Mouse (Mus musculus): ENCODE measurements around the gene Sh3bp2. TPM values are rescaled to one million over a fixed set of nuclear protein-coding genes. Genes with fewer than 3 reads are reported as not detected.
"Not testable (repeated sequence)": the region's sequence is repeated elsewhere in the genome, so short reads cannot be mapped to it uniquely, and the experiment has no call there.

Sh3bp2 gene
- polyA plus RNA-seq, 1 experiment from 2014 or later = 19.1 TPM

DNA sequence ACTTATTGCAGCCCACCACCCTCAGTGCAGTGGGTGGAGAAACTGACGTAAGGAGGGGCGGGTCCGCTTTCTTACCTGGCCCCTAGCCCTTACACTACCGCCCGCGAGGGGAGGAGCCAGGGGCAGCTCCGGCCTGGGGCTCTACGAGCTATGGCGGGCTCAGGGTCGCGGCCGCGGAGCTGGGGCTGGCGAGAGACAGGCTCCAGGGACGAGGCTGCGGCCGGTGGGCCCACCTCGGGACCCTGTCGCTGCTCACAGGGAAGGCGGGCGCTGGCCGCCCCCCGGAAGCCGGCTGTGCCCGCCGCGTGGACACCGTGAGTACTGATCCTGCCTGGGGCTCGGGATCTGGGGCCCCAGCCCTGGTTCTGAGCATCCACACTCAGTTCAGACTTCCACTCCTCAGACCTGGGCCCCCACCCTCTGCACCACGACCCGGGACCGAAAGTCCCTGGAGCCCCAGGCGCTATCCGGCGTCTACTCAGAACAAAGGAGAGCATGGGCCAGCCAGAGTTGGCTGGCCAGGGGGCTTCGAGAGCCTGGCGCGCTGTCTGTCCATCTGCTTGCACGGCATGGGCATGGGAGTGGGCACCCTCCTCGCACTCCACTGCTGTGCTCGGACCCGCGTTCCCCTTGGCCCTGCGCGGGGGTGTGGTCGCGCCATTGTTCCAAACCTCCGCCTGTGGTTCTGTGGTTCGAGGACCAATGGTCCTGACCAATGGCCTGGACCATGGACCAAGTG lies 24.0 kb downstream of the Sh3bp2 start:
- Histone ChIP-seq H3K36me3 (ENCODE audit: poor library complexity, severe bottlenecking) (peaks cover 33% of the 10 kb centered on the region), H3K27me3 (no peaks in the 10 kb centered on the region), H3K9ac (peak overlapping the region; percentile 98), H3K4me2 (peak overlapping the region; percentile 76), H3K27ac (peak overlapping the region; percentile 67), H3K4me3 (peak overlapping the region; percentile 89), H3K9me3 (replicated peaks) (no peaks in the 10 kb centered on the region), H3K4me1 (peaks cover 23% of the 10 kb centered on the region)
- under 1% methylated on average over 49 of the region's 49 CpGs for WGBS
- ATAC-seq = peak; percentile 95

DNA sequence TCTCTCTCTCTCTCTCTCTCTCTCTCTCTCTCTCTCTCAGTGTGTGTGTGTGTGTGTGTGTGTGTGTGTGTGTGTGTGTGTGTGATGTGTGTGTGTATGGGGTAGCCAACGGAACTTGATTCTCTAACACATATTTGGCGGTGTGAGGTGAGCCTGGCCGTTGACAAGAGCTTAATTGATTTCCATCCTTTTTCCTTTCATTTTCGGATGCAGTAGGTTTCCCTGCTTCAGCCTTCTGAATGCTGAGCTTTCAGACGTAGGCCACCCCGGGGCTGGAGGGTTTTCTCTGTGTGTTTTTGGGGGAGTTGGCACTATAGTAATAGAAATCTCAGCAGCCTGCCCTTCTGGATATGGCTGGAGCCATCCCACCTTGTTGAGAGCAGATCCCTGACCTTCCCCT lies 24.6 kb downstream of the Sh3bp2 start:
- H3K9ac ChIP-seq = peak overlapping the region; percentile 98
- peak overlapping the region; percentile 89 for H3K4me3 ChIP-seq
- no peak; the same call in 1 of the 2 replicates for ATAC-seq
- H3K36me3 ChIP-seq (ENCODE audit: poor library complexity, severe bottlenecking) = peaks cover 39% of the 10 kb centered on the region
- 3% methylated on average over 6 of the region's 6 CpGs for WGBS
- peak overlapping the region; percentile 76 for H3K4me2 ChIP-seq
- H3K9me3 ChIP-seq (replicated peaks) = no peaks in the 10 kb centered on the region
- peak overlapping the region; percentile 67; the same call in 1 of the 2 replicates for H3K27ac ChIP-seq
- no peaks in the 10 kb centered on the region for H3K27me3 ChIP-seq
- H3K4me1 ChIP-seq = peaks cover 23% of the 10 kb centered on the region

DNA sequence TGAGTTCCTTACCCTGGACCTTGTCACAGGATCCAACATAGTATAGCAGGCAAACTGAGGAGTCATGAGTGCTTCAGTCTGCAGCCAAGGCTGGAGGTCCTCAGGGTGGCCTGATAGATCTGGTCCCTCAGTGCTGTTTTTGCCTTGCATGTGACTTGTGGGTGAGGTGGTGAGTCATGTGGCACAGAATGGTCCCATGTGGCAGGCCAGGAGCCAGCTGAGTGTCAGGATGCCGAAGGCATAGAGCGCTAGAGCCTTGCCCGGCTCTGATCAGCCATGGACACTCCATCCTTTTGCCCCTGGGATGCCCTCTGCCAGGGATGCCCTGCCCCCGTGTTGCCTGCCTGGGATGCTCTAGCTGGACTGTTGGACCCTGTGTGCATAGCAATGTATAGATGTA lies 26.2 kb downstream of the Sh3bp2 start:
- Histone ChIP-seq H3K27ac (no peak overlapping the region), H3K27me3 (no peaks in the 10 kb centered on the region), H3K9me3 (replicated peaks) (no peaks in the 10 kb centered on the region), H3K4me2 (no peak overlapping the region), H3K4me1 (peaks cover 23% of the 10 kb centered on the region), H3K9ac (no peak overlapping the region), H3K4me3 (no peak overlapping the region), H3K36me3 (ENCODE audit: poor library complexity, severe bottlenecking) (peaks cover 55% of the 10 kb centered on the region)
- WGBS = 94% methylated on average over 4 of the region's 4 CpGs
- no peak for ATAC-seq

DNA sequence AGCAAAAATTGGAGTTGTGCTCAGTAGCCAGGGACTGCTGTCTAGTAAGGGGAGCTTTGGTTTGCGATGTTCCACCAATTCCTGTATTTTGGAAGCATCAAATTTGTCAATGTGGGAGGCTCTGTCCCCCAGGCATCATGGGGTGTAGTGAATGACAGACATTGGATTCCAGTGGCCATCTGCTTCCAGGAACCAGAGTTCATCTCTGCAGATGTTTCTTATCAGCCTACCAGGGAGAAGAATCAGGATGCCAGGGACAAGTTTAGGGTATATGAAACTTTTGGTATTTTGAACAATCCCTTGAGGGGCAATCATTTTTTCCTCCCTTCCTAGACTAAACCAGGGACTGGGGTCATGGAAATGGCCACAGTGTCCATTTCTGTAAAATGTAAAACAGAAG lies 38.2 kb downstream of the Sh3bp2 start:
- H3K9me3 ChIP-seq (replicated peaks) = no peaks in the 10 kb centered on the region
- WGBS = 97% methylated on average over 1 of the region's 1 CpGs
- H3K36me3 ChIP-seq (ENCODE audit: poor library complexity, severe bottlenecking) = peaks cover 60% of the 10 kb centered on the region
- H3K4me3 ChIP-seq = no peak overlapping the region
- no peak overlapping the region for H3K27ac ChIP-seq
- H3K9ac ChIP-seq = no peak overlapping the region
- H3K4me1 ChIP-seq = peaks cover 9% of the 10 kb centered on the region
- no peak for ATAC-seq
- H3K27me3 ChIP-seq = no peaks in the 10 kb centered on the region
- no peak overlapping the region for H3K4me2 ChIP-seq

DNA sequence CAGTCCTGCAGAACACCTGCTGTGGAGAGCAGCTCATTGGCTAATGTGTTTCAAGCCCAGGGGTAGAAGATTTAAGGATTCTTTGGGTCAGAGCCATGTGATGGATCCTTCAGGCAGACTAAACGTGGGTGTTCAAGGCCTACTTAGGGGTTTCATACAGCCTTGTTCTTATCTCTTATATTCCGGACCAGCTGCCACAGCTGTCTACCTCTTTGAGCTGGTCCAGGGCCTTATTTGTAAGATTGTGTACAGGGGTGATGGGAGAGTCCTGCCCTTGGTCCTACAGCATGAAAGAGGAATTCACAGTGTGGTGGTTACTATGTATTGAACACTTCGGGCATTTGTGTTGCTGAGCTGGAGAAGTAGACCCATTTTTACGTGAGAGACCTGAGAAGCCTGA lies 38.7 kb downstream of the Sh3bp2 start:
- H3K27me3 ChIP-seq = no peaks in the 10 kb centered on the region
- ATAC-seq = no peak
- H3K36me3 ChIP-seq (ENCODE audit: poor library complexity, severe bottlenecking) = peaks cover 56% of the 10 kb centered on the region

DNA sequence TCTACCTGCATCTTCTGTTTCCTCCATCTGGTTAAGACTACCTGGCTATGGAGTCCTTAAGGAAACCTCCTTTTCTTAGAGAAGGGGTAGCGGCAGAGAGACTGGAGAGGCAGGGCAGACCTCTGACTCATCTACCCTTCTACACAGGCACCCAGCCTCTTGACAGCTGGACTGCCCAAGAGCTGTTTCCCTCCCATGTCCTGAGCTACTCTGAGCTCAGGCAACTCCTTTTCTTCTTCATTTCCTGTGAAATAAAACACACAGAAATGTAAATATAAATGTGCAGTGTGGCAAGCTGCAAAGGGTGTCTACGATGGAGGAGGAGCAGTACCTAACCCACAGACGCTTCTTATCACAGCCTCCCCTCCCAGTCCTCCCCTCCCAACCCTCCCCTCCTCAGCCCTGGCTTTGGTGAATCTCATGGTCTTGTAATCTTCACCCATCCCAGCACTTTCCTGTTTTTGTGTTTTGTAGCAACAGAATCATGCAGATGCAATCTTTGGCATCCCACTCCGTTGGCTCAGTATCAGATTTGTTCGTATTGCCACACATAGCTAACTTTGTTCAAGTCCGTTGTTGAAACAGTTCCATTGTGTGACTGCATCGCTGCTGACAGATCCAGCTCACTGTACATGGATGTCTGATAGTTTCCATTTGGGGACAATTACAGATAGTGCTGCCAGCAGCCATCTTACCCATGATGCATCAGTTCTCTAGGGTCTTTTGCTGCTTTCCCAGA lies 40.1 kb downstream of the Sh3bp2 start:
- H3K9ac ChIP-seq = no peak overlapping the region
- peaks cover 9% of the 10 kb centered on the region for H3K4me1 ChIP-seq
- 74% methylated on average over 7 of the region's 7 CpGs for WGBS
- no peak overlapping the region for H3K4me2 ChIP-seq
- peaks cover 41% of the 10 kb centered on the region for H3K36me3 ChIP-seq (ENCODE audit: poor library complexity, severe bottlenecking)
- H3K27me3 ChIP-seq = no peaks in the 10 kb centered on the region
- no peaks in the 10 kb centered on the region for H3K9me3 ChIP-seq (replicated peaks)
- ATAC-seq = peak; percentile 42
- H3K4me3 ChIP-seq = no peak overlapping the region
- peak overlapping the region; percentile 44 for H3K27ac ChIP-seq

More for the DNA sequence above, 38.7 kb downstream of the Sh3bp2 start:
- Histone ChIP-seq H3K9ac (no peak overlapping the region), H3K4me2 (no peak overlapping the region), H3K4me1 (peaks cover 9% of the 10 kb centered on the region), H3K27ac (no peak overlapping the region), H3K4me3 (no peak overlapping the region), H3K9me3 (replicated peaks) (no peaks in the 10 kb centered on the region)
- 85% methylated on average over 4 of the region's 4 CpGs for WGBS

DNA sequence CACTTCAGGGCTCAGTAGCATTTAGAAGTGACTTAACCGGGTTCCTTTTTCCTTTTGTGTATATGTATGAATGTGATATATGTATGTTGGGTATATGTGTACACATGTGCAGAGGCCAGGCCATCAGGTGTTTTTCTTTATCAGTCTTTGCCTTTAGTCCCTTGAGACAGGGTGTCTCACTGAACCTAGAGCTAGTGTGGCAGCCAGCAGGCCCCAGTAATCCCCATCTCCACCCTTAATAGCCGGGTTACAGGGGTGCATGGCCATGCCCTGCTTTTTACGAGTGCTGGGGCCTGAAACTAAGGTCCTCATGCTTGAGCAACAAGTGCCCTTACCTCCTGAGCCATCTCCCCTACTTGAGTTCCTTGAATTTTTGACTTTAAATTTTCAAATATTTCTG lies 45.9 kb downstream of the Sh3bp2 start:
- Histone ChIP-seq H3K9me3 (replicated peaks) (no peaks in the 10 kb centered on the region), H3K4me3 (no peak overlapping the region), H3K36me3 (ENCODE audit: poor library complexity, severe bottlenecking) (no peaks in the 10 kb centered on the region), H3K27ac (no peak overlapping the region), H3K4me2 (no peak overlapping the region), H3K4me1 (peaks cover 22% of the 10 kb centered on the region), H3K27me3 (no peaks in the 10 kb centered on the region), H3K9ac (no peak overlapping the region)
- ATAC-seq = no peak
- WGBS = 94% methylated on average over 3 of the region's 3 CpGs

DNA sequence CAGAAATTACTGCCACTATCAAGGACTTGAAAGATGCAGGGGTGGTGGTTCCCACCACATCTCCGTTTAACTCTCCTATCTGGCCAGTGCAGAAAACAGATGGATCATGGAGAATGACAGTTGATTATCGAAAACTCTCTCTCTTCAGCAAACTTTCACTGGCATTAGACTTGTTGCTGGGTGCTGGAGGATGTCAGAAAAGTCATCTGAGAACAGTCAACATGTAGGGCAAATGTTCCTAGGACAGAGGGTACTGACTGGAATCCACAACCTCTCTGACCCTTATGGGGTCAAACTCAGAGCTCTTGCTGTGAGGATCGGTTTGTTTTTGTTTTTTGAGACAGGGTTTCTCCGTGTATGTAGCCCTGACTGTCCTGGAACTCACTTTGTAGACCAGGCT lies 46.9 kb downstream of the Sh3bp2 start:
- H3K27me3 ChIP-seq; H3K9me3 ChIP-seq (replicated peaks); H3K36me3 ChIP-seq (ENCODE audit: poor library complexity, severe bottlenecking); ATAC-seq: not testable (repeated sequence)
- Histone ChIP-seq H3K4me1 (peaks cover 22% of the 10 kb centered on the region), H3K9ac (peak overlapping the region; percentile 99), H3K4me3 (peak overlapping the region; percentile 97), H3K4me2 (peak overlapping the region; percentile 78), H3K27ac (peak overlapping the region; percentile 93; the same call in 1 of the 2 replicates)
- WGBS = 56% methylated on average over 4 of the region's 4 CpGs

DNA sequence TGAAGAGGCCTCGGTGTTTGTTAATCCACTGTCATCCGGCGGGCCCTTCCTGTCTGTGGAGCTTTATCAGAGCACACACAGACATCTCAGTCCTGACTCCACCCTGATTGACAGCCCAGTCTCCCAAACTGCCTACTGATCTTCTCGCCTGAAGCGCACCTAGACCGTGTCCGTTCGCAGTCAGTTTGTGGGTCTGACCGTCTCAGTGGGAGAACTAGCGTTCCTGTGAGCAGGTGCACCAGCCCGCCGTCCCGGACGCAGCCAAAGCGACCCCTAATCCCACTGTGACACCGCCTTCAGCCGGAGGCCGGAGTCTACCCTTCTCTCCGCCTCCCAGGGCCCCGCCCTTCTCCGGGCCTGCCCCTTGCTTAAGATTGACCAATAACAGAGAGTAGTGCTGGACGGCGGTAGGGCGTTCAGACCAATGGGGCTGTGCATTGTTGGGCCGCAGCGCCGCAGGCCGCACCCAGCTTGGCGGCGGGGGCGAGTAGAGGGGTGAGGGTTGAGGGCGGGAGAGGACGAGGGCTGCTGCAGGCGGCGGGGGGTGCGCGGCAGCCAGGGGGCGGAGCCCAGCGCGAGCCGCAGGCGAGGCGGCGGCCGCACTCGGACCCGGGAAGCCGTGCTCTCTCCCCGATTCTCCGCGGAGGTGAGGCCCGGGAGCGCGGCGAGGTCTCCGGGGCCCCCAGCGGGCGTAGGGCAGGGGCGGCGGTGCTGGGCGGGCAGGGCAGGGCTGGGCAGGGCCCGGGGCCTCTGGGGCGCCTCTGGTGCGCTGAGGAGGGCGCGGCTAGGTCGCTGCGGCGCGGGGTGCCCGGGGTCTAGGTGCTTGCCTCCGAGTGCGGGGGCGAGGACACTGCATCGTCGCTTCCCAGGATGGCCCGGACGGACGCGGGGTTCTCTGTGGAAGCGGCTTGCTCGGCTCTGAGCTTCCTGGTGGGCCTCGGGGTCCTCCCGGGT lies 47.9 kb downstream of the Sh3bp2 start, which contains the start of gene Add1:
TSS of gene Add1 (plus strand) at position 397 of the 954 bp plus-strand sequence.
- peak within 1 kb of the TSS; percentile 99 for H3K9ac ChIP-seq
- no peaks in the 10 kb centered on the region for H3K9me3 ChIP-seq (replicated peaks)
- ATAC-seq = peak; percentile 100
- peaks cover 22% of the 10 kb centered on the region for H3K4me1 ChIP-seq
- H3K4me2 ChIP-seq = peak within 1 kb of the TSS; percentile 78
- WGBS = under 1% methylated on average over 56 of the region's 84 CpGs
- H3K36me3 ChIP-seq (ENCODE audit: poor library complexity, severe bottlenecking) = no peaks in the 10 kb centered on the region; the same call in 1 of the 2 replicates
- no peaks in the 10 kb centered on the region for H3K27me3 ChIP-seq
- H3K27ac ChIP-seq = peak within 1 kb of the TSS; percentile 93
- H3K4me3 ChIP-seq = peak within 1 kb of the TSS; percentile 97

DNA sequence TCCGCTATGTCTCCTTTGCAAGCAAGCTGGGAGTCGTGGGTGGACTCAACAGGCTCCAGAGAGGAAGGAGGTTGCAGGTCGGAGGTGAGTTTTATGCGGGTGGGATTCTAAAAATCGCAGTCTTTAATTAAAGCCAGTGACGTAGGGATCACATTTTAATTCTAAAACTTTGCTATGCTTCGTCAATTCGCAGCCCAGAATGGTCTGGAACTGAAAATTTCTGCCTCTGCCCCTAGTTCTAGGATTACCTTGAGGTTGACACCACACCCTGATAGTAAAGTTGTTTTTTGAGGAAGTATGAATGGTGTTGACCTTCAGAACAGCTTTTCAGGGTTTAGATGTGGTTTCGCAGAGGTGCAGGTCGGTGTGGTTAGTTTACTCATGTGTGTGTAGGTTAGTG lies 49.1 kb downstream of the Sh3bp2 start:
- Histone ChIP-seq H3K4me3 (peak overlapping the region; percentile 97), H3K9me3 (replicated peaks) (no peaks in the 10 kb centered on the region), H3K4me2 (peak overlapping the region; percentile 78), H3K27ac (no peak overlapping the region), H3K9ac (peak overlapping the region; percentile 99), H3K27me3 (no peaks in the 10 kb centered on the region), H3K36me3 (ENCODE audit: poor library complexity, severe bottlenecking) (no peaks in the 10 kb centered on the region; the same call in 1 of the 2 replicates), H3K4me1 (peaks cover 22% of the 10 kb centered on the region)
- WGBS = 37% methylated on average over 10 of the region's 10 CpGs
- no peak for ATAC-seq

DNA sequence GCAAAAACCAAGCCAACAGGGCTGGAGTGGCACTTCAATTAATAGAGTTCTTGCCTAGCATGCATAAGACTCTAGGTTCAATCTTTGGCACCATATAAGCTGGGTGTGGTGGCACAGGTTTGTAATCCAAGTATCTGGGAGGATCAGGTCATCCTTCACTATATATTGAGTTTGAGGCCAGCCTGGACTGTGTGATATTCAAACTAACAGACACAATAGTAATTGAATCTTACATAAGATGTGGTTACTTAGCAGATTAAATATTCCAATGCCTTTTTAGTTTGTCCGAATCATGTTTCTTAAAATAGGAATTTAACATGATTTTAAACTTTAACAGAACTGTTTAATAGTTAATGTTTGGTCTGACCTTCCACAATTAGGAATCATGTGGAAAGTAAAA lies 50.6 kb downstream of the Sh3bp2 start:
- Histone ChIP-seq H3K36me3 (ENCODE audit: poor library complexity, severe bottlenecking) (no peaks in the 10 kb centered on the region; the same call in 1 of the 2 replicates), H3K4me1 (peaks cover 22% of the 10 kb centered on the region), H3K27me3 (no peaks in the 10 kb centered on the region), H3K9ac (no peak overlapping the region), H3K27ac (no peak overlapping the region), H3K9me3 (replicated peaks) (no peaks in the 10 kb centered on the region), H3K4me3 (no peak overlapping the region), H3K4me2 (no peak overlapping the region)
- no peak for ATAC-seq
- WGBS = 94% methylated on average over 1 of the region's 1 CpGs
